Mouse (Mus musculus): ENCODE results near the gene Fermt1. TPM values are rescaled to one million over a fixed set of nuclear protein-coding genes. Genes with fewer than 3 reads are reported as not detected.

Gene Fermt1
- polyA plus RNA-seq (2015; fragmentation: Nextera tagmentation; extraction: Ambion mirVana): 45.1 and 46.1 TPM in 2 replicates

GRCm38 (mm10) chr2:132945326-132946207 lies at the start of gene Fermt1:
Gene Fermt1 (minus strand): TSS chr2:132945906.
- 2% methylated on average over 37 of the region's 37 CpGs for WGBS
- peaks cover 18% of the 10 kb centered on the region for H3K27me3 ChIP-seq (replicated peaks)
- H3K27ac ChIP-seq: peak within 1 kb of the TSS; percentile 87
- peak; percentile 76 for ATAC-seq
- no peaks in the 10 kb centered on the region for H3K36me3 ChIP-seq
- H3K4me1 ChIP-seq (replicated peaks): 0 out of 2 replicates have a peak, but pooled peaks cover 7% of the 10 kb centered on the region
- peak within 1 kb of the TSS; percentile 50 for H3K4me3 ChIP-seq (replicated peaks)
- peak within 1 kb of the TSS; percentile 66 for H3K9ac ChIP-seq
- H3K9me3 ChIP-seq: no peaks in the 10 kb centered on the region
- peak within 1 kb of the TSS; percentile 57 for H3K4me2 ChIP-seq (replicated peaks)

GRCm38 (mm10) chr2:132992659-132993531 lies 47.2 kb upstream of the Fermt1 start:
- no peaks in the 10 kb centered on the region for H3K36me3 ChIP-seq
- H3K9me3 ChIP-seq: no peaks in the 10 kb centered on the region
- H3K27ac ChIP-seq: no peak overlapping the region
- ATAC-seq: no peak
- 33% methylated on average over 9 of the region's 9 CpGs for WGBS
- H3K4me2 ChIP-seq (replicated peaks): no peak overlapping the region
- no peaks in the 10 kb centered on the region for H3K27me3 ChIP-seq (replicated peaks)
- H3K4me3 ChIP-seq (replicated peaks): no peak overlapping the region
- H3K4me1 ChIP-seq (replicated peaks): peaks cover 10% of the 10 kb centered on the region; the same call in 1 of the 2 replicates
- H3K9ac ChIP-seq: no peak overlapping the region

GRCm38 (mm10) chr2:132989778-132990564 lies 44.3 kb upstream of the Fermt1 start:
- H3K9ac ChIP-seq: no peak overlapping the region
- peak overlapping the region; percentile 5; the same call in 1 of the 2 replicates for H3K27ac ChIP-seq
- peak; percentile 85 for ATAC-seq
- peak overlapping the region; percentile 7; the same call in 1 of the 2 replicates for H3K4me2 ChIP-seq (replicated peaks)
- no peaks in the 10 kb centered on the region for H3K36me3 ChIP-seq
- no peaks in the 10 kb centered on the region for H3K27me3 ChIP-seq (replicated peaks)
- no peak overlapping the region for H3K4me3 ChIP-seq (replicated peaks)
- WGBS: 21% methylated on average over 11 of the region's 11 CpGs
- no peaks in the 10 kb centered on the region for H3K9me3 ChIP-seq
- H3K4me1 ChIP-seq (replicated peaks): peaks cover 10% of the 10 kb centered on the region; the same call in 1 of the 2 replicates

GRCm38 (mm10) chr2:132973346-132973745 lies 27.6 kb upstream of the Fermt1 start:
- Histone ChIP-seq H3K27me3 (replicated peaks) (no peaks in the 10 kb centered on the region), H3K9ac (no peak overlapping the region), H3K9me3 (no peaks in the 10 kb centered on the region), H3K4me3 (replicated peaks) (no peak overlapping the region), H3K27ac (no peak overlapping the region), H3K36me3 (no peaks in the 10 kb centered on the region), H3K4me1 (replicated peaks) (no peaks in the 10 kb centered on the region), H3K4me2 (replicated peaks) (no peak overlapping the region)
- WGBS: 76% methylated on average over 2 of the region's 2 CpGs
- ATAC-seq: peak; percentile 47; the same call in 1 of the 2 replicates

GRCm38 (mm10) chr2:132970772-132971173 lies 25.1 kb upstream of the Fermt1 start:
- Histone ChIP-seq H3K4me2 (replicated peaks) (no peak overlapping the region), H3K27ac (no peak overlapping the region), H3K4me3 (replicated peaks) (no peak overlapping the region), H3K9me3 (no peaks in the 10 kb centered on the region), H3K4me1 (replicated peaks) (no peaks in the 10 kb centered on the region), H3K9ac (no peak overlapping the region), H3K27me3 (replicated peaks) (no peaks in the 10 kb centered on the region), H3K36me3 (no peaks in the 10 kb centered on the region)
- 36% methylated on average over 4 of the region's 4 CpGs for WGBS
- peak; percentile 23; the same call in 1 of the 2 replicates for ATAC-seq

GRCm38 (mm10) chr2:132957786-132958185 lies 12.1 kb upstream of the Fermt1 start:
- Histone ChIP-seq H3K4me1 (replicated peaks) (no peaks in the 10 kb centered on the region), H3K27ac (no peak overlapping the region), H3K36me3 (no peaks in the 10 kb centered on the region), H3K4me3 (replicated peaks) (no peak overlapping the region), H3K9ac (no peak overlapping the region), H3K4me2 (replicated peaks) (no peak overlapping the region), H3K9me3 (no peaks in the 10 kb centered on the region), H3K27me3 (replicated peaks) (no peaks in the 10 kb centered on the region)
- WGBS: 69% methylated on average over 1 of the region's 1 CpGs
- ATAC-seq: no peak

- Histone ChIP-seq H3K9me3 (no peaks in the 10 kb centered on the region), H3K4me1 (replicated peaks) (no peaks in the 10 kb centered on the region), H3K9ac (no peak overlapping the region), H3K4me2 (replicated peaks) (no peak overlapping the region), H3K36me3 (no peaks in the 10 kb centered on the region), H3K27me3 (replicated peaks) (no peaks in the 10 kb centered on the region), H3K27ac (no peak overlapping the region), H3K4me3 (replicated peaks) (no peak overlapping the region)
- ATAC-seq: peak; percentile 77
- 2% methylated on average over 8 of the region's 8 CpGs for WGBS
These were observed 6.5 kb upstream of the Fermt1 start for GRCm38 (mm10) chr2:132952197-132952596.

- H3K4me1 ChIP-seq (replicated peaks): 0 out of 2 replicates have a peak, but pooled peaks cover 7% of the 10 kb centered on the region
- WGBS: 58% methylated on average over 7 of the region's 7 CpGs
- ATAC-seq: peak; percentile 42; the same call in 1 of the 2 replicates
- no peak overlapping the region for H3K4me3 ChIP-seq (replicated peaks)
- H3K4me2 ChIP-seq (replicated peaks): no peak overlapping the region
- H3K9me3 ChIP-seq: no peaks in the 10 kb centered on the region
- H3K36me3 ChIP-seq: no peaks in the 10 kb centered on the region
- H3K27me3 ChIP-seq (replicated peaks): peaks cover 18% of the 10 kb centered on the region
- no peak overlapping the region for H3K27ac ChIP-seq
- H3K9ac ChIP-seq: no peak overlapping the region
These were observed 2.5 kb upstream of the Fermt1 start for GRCm38 (mm10) chr2:132948174-132948573.

GRCm38 (mm10) chr2:132946976-132947375 lies 1.3 kb upstream of the Fermt1 start:
- WGBS: 55% methylated on average over 6 of the region's 6 CpGs
- H3K27ac ChIP-seq: 0 out of 2 replicates have a peak overlapping the region, but pooled peaks have one; percentile 87
- H3K27me3 ChIP-seq (replicated peaks): peaks cover 18% of the 10 kb centered on the region

GRCm38 (mm10) chr2:132944711-132945325 lies 888 bp downstream of the Fermt1 start:
- no peaks in the 10 kb centered on the region for H3K36me3 ChIP-seq
- peak overlapping the region; percentile 50 for H3K4me3 ChIP-seq (replicated peaks)
- ATAC-seq: peak; percentile 21; the same call in 1 of the 2 replicates
- peak overlapping the region; percentile 66 for H3K9ac ChIP-seq
- 0 out of 2 replicates have a peak, but pooled peaks cover 7% of the 10 kb centered on the region for H3K4me1 ChIP-seq (replicated peaks)
- H3K4me2 ChIP-seq (replicated peaks): peak overlapping the region; percentile 57
- no peaks in the 10 kb centered on the region for H3K9me3 ChIP-seq
- H3K27ac ChIP-seq: peak overlapping the region; percentile 87
- H3K27me3 ChIP-seq (replicated peaks): peaks cover 18% of the 10 kb centered on the region
- 4% methylated on average over 24 of the region's 24 CpGs for WGBS

More at GRCm38 (mm10) chr2:132946976-132947375, 1.3 kb upstream of the Fermt1 start:
- no peak for ATAC-seq
- Histone ChIP-seq H3K4me3 (replicated peaks) (no peak overlapping the region), H3K36me3 (no peaks in the 10 kb centered on the region), H3K4me2 (replicated peaks) (peak overlapping the region; percentile 57), H3K9me3 (no peaks in the 10 kb centered on the region), H3K4me1 (replicated peaks) (0 out of 2 replicates have a peak, but pooled peaks cover 7% of the 10 kb centered on the region), H3K9ac (no peak overlapping the region)

- WGBS: 19% methylated on average over 13 of the region's 13 CpGs
- peak overlapping the region; percentile 65 for H3K27ac ChIP-seq
These were observed 1.7 kb downstream of the Fermt1 start for GRCm38 (mm10) chr2:132943997-132944396.

More at GRCm38 (mm10) chr2:132943997-132944396, 1.7 kb downstream of the Fermt1 start:
- Histone ChIP-seq H3K4me3 (replicated peaks) (peak overlapping the region; percentile 32), H3K9me3 (no peaks in the 10 kb centered on the region), H3K36me3 (no peaks in the 10 kb centered on the region), H3K9ac (peak overlapping the region; percentile 22), H3K4me2 (replicated peaks) (peak overlapping the region; percentile 39), H3K27me3 (replicated peaks) (peaks cover 18% of the 10 kb centered on the region), H3K4me1 (replicated peaks) (0 out of 2 replicates have a peak, but pooled peaks cover 7% of the 10 kb centered on the region)
- ATAC-seq: no peak
